Mouse (Mus musculus) layer of hippocampus, postnatal 36 days (tissue): Measurements from ENCODE around the gene Gm9913. TPM values are rescaled to one million over a fixed set of nuclear protein-coding genes. Genes with fewer than 3 reads are reported as not detected.

Experiments
- DNase-seq, 2 experiments: peaks; one replicate each; pipeline ENCODE4 v3.0.0; 2022
- total RNA-seq, 2 experiments: library from RNA; stranded (reverse); gene quantifications; 2 replicates each; pipeline ENCODE4 v1.2.3; 2021

The Gm9913 gene
- total RNA-seq, 2 experiments from 2014 or later, result 0.27 to 0.56 TPM

GRCm38 (mm10) chr2:125498216-125498615 is 6.7 kb upstream of the Gm9913 start:
- DNase-seq, result no peak

DNA sequence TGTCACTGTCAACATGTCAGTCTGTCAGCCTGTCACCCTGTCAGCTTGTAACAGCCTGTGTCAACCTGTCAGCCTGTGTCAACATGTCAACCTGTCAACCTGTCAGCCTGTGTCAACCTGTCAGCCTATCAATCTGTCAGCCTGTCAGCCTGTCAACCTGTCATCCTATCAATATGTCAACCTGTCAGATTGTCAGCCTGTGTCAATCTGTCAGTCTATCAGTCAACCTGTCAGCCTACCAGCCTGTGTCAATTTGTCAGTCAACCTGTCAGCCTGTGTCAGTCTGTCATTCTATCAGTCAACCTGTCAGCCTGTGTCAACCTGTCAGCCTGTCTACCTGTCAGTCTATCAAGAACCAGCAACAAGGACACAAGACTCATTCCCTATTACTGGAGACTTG is 3.4 kb upstream of the Gm9913 start:
- no peak for DNase-seq

- peak; percentile 58 to 67 for DNase-seq
Observed at GRCm38 (mm10) chr2:125505746-125506315, 942 bp downstream of the Gm9913 start.

DNA sequence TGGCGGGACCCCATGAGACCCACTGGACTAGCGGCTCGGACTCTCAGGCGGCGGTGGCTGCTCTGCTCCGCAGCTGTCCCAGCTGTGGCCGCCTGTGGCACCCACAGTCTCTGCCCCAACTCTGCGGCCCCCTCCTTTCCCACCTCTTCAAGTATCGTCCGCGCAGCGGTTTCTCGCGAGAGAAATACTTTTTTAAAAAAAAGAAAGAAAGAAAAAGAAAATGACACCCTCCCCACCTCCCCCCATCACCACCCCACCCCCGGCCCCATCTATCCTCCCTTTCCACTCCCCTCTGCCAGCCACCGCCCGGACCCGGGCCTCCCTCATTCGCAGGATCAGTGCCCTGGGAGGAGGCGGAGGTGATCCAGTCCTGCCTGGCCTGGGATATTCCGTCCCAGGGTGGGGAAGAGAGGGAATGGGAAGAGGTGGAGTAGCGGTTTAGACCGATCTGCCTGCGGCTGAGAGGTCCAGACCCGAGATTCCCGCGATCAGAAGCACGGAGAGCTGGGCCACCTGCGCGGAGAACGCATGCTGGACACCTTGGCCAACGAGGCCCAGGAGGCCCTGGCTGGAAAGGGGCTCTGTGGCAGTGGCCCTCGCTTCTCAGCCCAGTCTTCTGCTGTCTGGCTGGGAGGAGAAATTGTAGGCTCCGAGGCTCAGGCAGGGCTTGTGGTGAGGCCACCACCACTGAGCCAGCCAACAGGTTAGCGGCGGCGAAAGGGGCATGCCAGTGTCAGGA is 1.6 kb downstream of the Gm9913 start:
- no peak for DNase-seq

GRCm38 (mm10) chr2:125507893-125508292 is 3.0 kb downstream of the Gm9913 start, which contains the start of gene Fbn1:
Fbn1 (minus strand) TSS chr2:125507993.
- DNase-seq, result no peak

GRCm38 (mm10) chr2:125508381-125508780 is 3.5 kb downstream of the Gm9913 start:
- DNase-seq, result no peak

DNA sequence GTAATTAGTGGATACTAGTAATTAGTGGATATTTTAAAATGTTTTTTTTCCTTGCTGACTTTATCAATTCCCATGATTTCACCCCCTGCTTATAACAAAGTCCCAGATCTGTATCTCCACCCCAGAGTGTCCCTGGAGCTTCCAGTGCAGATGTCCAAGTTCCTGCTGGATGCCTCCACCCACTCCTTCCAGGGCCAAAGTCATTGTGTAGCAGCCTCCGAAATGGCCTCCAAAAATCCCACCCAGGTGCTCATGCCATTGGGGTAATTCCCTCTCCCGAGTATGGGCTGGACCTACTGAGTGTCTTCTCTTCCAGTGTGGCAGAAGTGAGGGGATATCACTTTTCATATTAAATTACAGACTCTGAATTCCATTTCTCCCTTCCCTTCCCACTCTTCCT is 5.9 kb downstream of the Gm9913 start:
- no peak for DNase-seq

DNA sequence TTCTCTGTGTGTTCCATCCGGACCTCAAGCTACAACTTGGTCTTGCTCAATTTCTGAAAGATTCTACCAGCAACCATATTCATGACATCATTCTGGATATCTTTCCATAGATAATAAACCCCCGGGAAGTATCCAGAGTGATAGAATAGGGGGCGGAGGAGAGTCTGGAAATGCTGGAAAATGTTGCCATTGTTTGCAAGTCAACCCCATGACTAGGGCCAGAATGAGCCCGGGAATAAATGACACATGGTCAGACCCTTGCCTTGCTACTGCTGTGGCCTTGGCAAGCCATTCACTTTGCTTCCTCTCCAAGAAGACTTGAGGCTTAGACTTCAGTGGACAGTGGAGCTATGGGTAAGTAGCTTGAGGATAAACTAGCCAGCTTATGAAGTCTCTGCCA is 7.0 kb downstream of the Gm9913 start:
- DNase-seq, result no peak

DNA sequence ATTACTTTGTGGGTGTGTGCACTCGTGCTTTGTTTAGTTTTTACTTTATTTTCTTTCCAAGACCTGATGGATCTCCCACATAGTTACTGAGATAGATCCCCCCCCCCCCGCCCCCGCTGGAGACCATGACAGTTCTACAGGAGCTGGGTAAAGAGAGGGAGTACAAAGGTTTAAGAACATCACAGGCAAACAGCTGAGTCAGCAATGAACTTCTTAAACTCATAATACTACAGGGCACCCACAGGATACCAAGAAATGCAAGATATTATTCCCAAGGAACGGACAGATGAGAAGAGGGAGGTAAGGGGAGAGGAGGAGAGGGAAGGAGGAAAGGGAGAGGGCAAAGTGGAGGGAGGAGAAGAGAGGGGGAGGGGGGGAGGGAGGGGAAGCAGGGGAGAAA is 7.7 kb downstream of the Gm9913 start:
- DNase-seq, result no peak

GRCm38 (mm10) chr2:125514391-125514790 is 9.5 kb downstream of the Gm9913 start:
- DNase-seq, result no peak

GRCm38 (mm10) chr2:125515291-125516057 is 10.6 kb downstream of the Gm9913 start:
- DNase-seq, result no peak

DNA sequence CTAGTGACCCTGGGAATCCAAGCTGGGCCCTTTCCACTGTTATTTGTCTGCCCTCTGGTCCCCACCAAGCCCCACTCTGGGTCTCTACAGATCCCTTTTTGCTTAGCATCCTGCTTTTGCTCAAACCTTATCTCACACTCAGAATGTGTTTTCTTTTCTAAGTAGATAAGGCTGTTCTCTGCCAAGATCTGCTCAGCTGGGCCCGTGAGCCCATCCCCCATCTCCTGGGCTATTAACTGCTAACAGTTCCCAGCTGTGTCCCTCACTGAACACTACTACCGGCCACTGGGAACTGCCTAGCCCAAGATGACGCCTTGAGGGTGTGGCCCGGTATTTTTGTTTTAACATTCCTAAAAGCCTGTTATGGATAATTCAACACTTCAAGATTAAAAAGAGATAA is 11.7 kb downstream of the Gm9913 start:
- no peak for DNase-seq

GRCm38 (mm10) chr2:125525484-125525883 is 20.6 kb downstream of the Gm9913 start:
- no peak for DNase-seq

DNA sequence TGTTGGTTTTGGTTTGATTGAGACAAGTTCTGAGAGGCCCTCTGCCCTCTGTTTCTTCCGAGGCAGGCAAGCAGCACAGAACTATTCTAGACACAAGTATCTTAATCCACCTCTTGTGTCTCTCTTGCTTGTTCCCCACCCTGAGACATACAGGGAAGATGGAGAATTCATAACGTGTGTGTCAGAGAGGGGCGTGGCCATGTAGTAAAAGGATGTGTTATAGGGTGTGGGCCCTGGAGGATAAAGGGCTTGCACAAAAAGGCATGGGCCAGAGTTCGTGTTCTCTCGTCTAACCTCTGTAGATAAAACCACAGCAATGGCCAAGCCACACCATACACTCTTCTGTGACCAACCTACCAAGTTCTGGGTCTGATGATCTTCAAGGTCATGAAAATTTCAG is 21.7 kb downstream of the Gm9913 start:
- DNase-seq, result no peak

GRCm38 (mm10) chr2:125530665-125531064 is 25.8 kb downstream of the Gm9913 start:
- DNase-seq, result no peak

DNA sequence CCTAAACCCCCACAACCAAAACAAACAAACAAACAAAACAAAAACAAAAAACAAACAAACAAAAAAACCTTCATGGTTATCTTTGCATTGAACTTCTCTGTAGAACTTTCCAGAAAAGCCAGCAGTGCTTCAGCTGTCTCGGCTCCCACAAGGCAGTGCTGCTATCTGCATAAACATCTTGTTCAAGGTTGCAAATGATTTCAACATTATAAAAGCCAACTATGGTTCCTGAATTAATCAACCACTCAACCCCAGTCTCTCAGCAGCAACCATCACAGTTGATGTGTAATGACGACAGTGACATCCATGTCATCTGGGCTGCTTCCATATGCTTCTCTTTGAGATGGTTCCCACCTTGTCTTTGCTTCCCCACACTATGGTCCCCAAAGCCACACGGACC is 34.8 kb downstream of the Gm9913 start:
- DNase-seq, result no peak

GRCm38 (mm10) chr2:125540579-125540978 is 35.7 kb downstream of the Gm9913 start:
- no peak for DNase-seq

DNA sequence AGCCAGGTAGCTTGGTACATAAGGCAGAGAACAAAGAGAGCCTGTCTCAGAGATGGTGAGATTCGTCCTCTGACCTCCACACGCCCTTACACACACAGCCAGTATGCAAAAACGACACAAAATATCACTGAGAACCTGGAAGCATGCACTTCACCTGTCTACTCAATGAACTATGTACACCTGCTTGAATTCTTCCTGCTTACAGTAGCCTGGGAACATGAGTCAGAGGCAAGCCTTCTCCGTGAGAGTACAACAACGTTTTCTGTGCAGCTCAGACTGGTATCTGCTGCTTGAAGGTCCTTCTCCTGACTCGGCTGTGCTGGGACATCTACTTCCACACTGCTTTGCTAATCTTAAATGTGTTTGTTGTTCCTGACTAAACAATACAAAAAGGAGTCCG is 36.6 kb downstream of the Gm9913 start:
- DNase-seq, result no peak

DNA sequence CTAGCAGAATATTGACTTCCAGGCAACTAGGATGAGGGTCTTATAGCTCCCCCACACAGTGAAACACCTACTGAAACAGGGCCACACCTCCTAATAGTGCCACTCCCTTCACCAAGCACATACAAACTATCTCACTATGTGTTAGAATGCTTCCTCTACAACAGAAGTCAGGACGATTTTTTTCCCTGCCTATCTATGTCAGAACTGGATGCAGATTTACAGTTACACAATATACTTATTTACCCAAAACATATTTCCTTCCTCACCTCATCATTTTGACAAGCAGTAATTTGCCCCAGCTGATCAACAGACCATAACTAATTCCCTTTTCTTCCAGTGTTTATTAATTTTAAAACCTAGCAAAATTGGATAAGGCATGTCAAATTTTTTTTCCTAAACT is 38.8 kb downstream of the Gm9913 start:
- no peak for DNase-seq

DNA sequence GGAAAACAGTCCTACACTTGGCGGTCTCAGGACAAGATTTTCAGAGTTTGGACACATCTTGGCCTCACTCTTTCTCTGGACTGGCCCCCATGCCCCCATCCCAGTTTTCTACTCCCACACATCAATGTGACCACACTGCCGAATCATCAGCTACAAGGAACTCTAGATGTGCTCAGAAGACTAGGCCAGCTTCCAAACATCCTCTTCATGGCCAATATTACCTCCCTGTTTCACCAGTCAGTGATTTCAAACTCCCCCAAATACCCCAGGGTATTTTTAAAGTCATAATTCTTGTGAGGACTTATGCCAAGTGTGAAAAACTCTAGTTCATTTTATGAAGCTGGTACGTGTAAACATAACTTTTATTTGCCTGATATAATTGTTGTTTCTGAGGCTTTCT is 40.1 kb downstream of the Gm9913 start:
- DNase-seq, result no peak

DNA sequence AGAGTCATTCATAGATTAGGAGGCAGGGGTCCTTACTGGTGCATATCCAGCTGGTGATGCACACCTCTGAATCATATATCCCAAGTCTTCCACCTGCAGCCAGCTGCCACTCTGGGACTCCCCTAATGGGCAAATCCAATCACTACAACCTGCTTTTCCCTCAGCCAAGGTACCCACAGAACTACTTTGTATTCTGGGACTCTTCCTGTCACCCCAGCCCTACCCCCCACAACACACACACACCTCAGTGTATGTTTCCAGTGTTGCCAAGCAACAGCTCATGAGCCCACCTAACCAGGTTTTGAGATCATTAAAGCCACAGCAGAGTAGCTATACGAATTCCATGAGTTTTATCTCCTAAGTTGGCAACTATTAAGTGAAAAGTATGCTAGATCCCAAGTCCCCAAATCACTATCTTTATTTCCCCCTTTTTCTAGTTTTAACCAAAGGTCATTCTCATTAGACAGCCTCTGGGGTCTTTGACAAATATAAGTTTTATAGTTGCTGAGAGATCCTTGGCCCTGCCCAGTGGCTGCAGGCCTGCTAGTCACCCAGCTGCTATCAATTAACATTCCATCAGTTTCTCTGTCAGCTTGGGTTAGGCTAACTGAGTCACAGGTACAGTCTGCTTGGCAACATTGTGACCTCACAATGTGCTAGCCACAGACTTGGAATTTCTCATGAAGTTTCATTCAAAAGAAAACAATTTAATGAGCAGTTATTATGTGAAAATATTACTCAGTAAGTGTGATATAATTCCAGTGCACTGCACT is 44.1 kb downstream of the Gm9913 start:
- DNase-seq, result no peak

- DNase-seq, result no peak
Observed at GRCm38 (mm10) chr2:125555830-125556229, 50.9 kb downstream of the Gm9913 start.
